Mouse (Mus musculus) neutrophil, adult 5-6 weeks (primary cell): Measurements from ENCODE around the gene Gba2. TPM values are rescaled to one million over a fixed set of nuclear protein-coding genes. Genes with fewer than 3 reads are reported as not detected.

Source experiments
- ATAC-seq: fragments of 151-379, 151-347 bp; 2 replicates; pipeline ENCODE4 v1.8.0; 2017; ENCODE audit warnings: mild to moderate bottlenecking, moderate TSS enrichment; ENCODE audit not compliant: insufficient number of reproducible peaks, poor library complexity, low FRiP score, severe bottlenecking; ENCODE audit errors: extremely low read depth
- total RNA-seq: library from RNA; stranded (forward); fragments of 200-1000 nt; gene quantifications from 2 replicates; pipeline ENCODE4 v1.2.3, GENCODE M21; 2017

The Gba2 gene
- total RNA-seq, 1 experiment from 2014 or later: 22.2 TPM

- no peak for ATAC-seq
Measured at GRCm38 (mm10) chr4:43583421-43583820, 4.7 kb upstream of the Gba2 start.

GRCm38 (mm10) chr4:43582241-43582640, 3.6 kb upstream of the Gba2 start:
- ATAC-seq: no peak

GRCm38 (mm10) chr4:43581381-43581780, 2.7 kb upstream of the Gba2 start:
- no peak for ATAC-seq

- no peak for ATAC-seq
Measured at GRCm38 (mm10) chr4:43580721-43581120, 2.0 kb upstream of the Gba2 start.

GRCm38 (mm10) chr4:43579731-43580130, 1.1 kb upstream of the Gba2 start:
- ATAC-seq: no peak

GRCm38 (mm10) chr4:43579256-43579655, 583 bp upstream of the Gba2 start:
- no peak for ATAC-seq

- ATAC-seq: no peak
Measured at GRCm38 (mm10) chr4:43577237-43577881, 1.3 kb downstream of the Gba2 start.

- no peak for ATAC-seq
Measured at GRCm38 (mm10) chr4:43575356-43575755, 3.3 kb downstream of the Gba2 start.

- ATAC-seq: no peak
Measured at GRCm38 (mm10) chr4:43573561-43573960, 5.1 kb downstream of the Gba2 start.

- ATAC-seq: no peak
Measured at GRCm38 (mm10) chr4:43571395-43572045, 7.2 kb downstream of the Gba2 start.

- no peak for ATAC-seq
Measured at GRCm38 (mm10) chr4:43567140-43567539, 11.5 kb downstream of the Gba2 start.

GRCm38 (mm10) chr4:43564231-43564630, 14.4 kb downstream of the Gba2 start:
- no peak for ATAC-seq

GRCm38 (mm10) chr4:43563601-43563875, 15.1 kb downstream of the Gba2 start:
- ATAC-seq: no peak

GRCm38 (mm10) chr4:43562769-43563600, 15.7 kb downstream of the Gba2 start:
- no peak for ATAC-seq

GRCm38 (mm10) chr4:43561997-43562768, 16.5 kb downstream of the Gba2 start, which contains the start of the genes Creb3 and Tln1:
TSS of gene Creb3 (plus strand) at chr4:43562332.
TSS of gene Tln1 (minus strand) at chr4:43562691.
- ATAC-seq: peak; percentile 72

GRCm38 (mm10) chr4:43561436-43561996, 17.2 kb downstream of the Gba2 start:
- ATAC-seq: no peak

GRCm38 (mm10) chr4:43560976-43561375, 17.7 kb downstream of the Gba2 start:
- no peak for ATAC-seq

GRCm38 (mm10) chr4:43560243-43560611, 18.4 kb downstream of the Gba2 start:
- ATAC-seq: peak; percentile 68
